Mouse (Mus musculus) liver, postnatal 0 days (tissue): ENCODE measurements around the gene Egr4. TPM values are rescaled to one million over a fixed set of nuclear protein-coding genes. Genes with fewer than 3 reads are reported as not detected.

Experiments used
- ATAC-seq: fragments of 200-750 bp; cut with Nextera tagmentation; 2 replicates; pipeline ENCODE4 v1.8.0; 2017; ENCODE audit warnings: mild to moderate bottlenecking, moderate library complexity
- DNase-seq: peaks from one replicate; pipeline ENCODE4 v3.0.0-alpha.2; 2016
- H3K27ac ChIP-seq: fragments of 300-500 bp; sonication (generic); 2 replicates; pipeline ENCODE4 v1.5.1; 2014; ENCODE audit warnings: antibody characterized with exemption, moderate library complexity, mild to moderate bottlenecking, low read depth
- H3K27me3 ChIP-seq: fragments of 300-500 bp; sonication (generic); 2 replicates; pipeline ENCODE4 v1.6.1; 2014; ENCODE audit warnings: low read length, control low read depth, mixed read lengths; ENCODE audit not compliant: insufficient read depth
- H3K36me3 ChIP-seq: fragments of 300-500 bp; sonication (generic); replicated peaks from 2 replicates; pipeline ENCODE4 v1.6.1; 2014; ENCODE audit warnings: mild to moderate bottlenecking, control low read depth, low read length, moderate library complexity, mixed read lengths; ENCODE audit not compliant: insufficient read depth
- H3K4me1 ChIP-seq: fragments of 300-500 bp; sonication (generic); 2 replicates; pipeline ENCODE4 v1.6.1; 2014; ENCODE audit warnings: antibody characterized with exemption, mild to moderate bottlenecking, control low read depth; ENCODE audit not compliant: insufficient read depth
- H3K4me2 ChIP-seq: fragments of 300-500 bp; sonication (generic); 2 replicates; pipeline ENCODE4 v1.6.1; 2014; ENCODE audit warnings: low read depth, mild to moderate bottlenecking, low read length, moderate library complexity, mixed read lengths
- H3K4me3 ChIP-seq: fragments of 300-500 bp; sonication (generic); 2 replicates; pipeline ENCODE4 v1.5.1; 2014; ENCODE audit warnings: low read depth, low read length
- H3K9ac ChIP-seq: fragments of 300-500 bp; sonication (generic); replicated peaks from 2 replicates; pipeline ENCODE4 v1.6.1; 2014; ENCODE audit warnings: mild to moderate bottlenecking, moderate library complexity
- H3K9me3 ChIP-seq: fragments of 300-500 bp; sonication (generic); 2 replicates; pipeline ENCODE4 v1.6.1; 2016; ENCODE audit warnings: mild to moderate bottlenecking, control low read depth, low read length, mixed read lengths
- CTCF ChIP-seq: sonication (generic); IDR thresholded peaks from 2 replicates; pipeline ENCODE4 v1.5.1; 2016; ENCODE audit warnings: antibody characterized with exemption, low read depth
- EP300 ChIP-seq: IDR thresholded peaks from 2 replicates; pipeline ENCODE4 v1.6.1; 2016; ENCODE audit warnings: antibody characterized with exemption, low read depth, mild to moderate bottlenecking
- whole genome bisulfite sequencing: fragments of 180-500 bp; shearing (Covaris S2); extraction: QIAGEN DNeasy Blood & Tissue Kit; methylation state at CpG from one replicate; pipeline ENCODE4 v1.1.7; 2014; ENCODE audit not compliant: insufficient replicate concordance; 5-methylcytosine and 5-hydroxymethylcytosine counted together
- polyA plus RNA-seq: library from polyadenylated mRNA; unstranded; fragments of >200 nt; fragmentation: Nextera tagmentation; extraction: Ambion mirVana; gene quantifications from 2 replicates; pipeline ENCODE4 v1.2.1, GENCODE M21; 2015

Egr4 gene
- polyA plus RNA-seq, 1 experiment from 2014 or later, result not detected

DNA sequence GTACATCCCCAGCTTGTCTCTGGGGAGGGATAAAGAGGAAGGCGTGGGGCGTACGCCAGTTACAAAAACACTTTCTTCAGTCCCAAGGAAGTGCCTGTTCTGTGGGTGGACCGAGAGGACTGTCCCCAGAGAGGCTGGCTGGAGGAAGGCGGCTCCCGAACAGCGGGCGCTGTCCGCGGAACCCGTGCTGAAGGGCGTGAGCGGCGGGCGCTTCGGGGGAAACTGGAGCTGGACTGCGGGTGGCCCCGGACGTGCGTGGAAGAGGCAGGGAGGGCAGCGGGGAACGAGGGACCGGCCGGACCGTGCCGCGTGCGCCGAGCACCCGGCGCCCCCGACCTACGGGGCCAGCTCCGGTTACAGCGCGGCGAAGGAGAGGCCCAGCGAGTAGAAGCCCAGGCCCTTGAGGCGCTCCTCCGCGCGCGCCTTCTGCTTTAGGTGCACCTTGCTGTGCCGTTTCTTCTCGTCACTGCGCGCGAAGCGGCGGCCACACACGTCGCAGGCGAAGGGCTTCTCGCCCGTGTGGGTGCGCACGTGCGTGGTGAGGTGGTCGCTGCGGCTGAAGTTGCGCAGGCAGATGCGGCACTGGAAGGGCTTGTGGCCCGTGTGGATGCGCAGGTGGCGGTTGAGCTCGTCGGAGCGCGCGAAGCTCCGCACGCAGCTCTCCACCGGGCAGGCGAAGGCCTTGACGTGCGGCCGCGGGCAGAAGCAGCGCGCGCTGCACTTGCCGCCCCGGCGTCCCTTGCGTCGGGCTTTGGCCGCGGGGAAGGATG is 1.9 kb downstream of the Egr4 start:
- TF ChIP-seq EP300, result no peak
- TF ChIP-seq CTCF, result no peak
- no peaks in the 10 kb centered on the region for H3K9me3 ChIP-seq
- peak; percentile 58 for DNase-seq
- H3K27ac ChIP-seq, result no peak overlapping the region
- ATAC-seq, result no peak
- under 1% methylated on average over 81 of the region's 88 CpGs for WGBS
- H3K4me1 ChIP-seq, result peaks cover 7% of the 10 kb centered on the region; the same call in 1 of the 2 replicates
- H3K4me3 ChIP-seq, result no peak overlapping the region
- no peaks in the 10 kb centered on the region for H3K36me3 ChIP-seq
- peaks cover 61% of the 10 kb centered on the region for H3K27me3 ChIP-seq
- H3K9ac ChIP-seq, result no peak overlapping the region
- H3K4me2 ChIP-seq, result no peak overlapping the region

DNA sequence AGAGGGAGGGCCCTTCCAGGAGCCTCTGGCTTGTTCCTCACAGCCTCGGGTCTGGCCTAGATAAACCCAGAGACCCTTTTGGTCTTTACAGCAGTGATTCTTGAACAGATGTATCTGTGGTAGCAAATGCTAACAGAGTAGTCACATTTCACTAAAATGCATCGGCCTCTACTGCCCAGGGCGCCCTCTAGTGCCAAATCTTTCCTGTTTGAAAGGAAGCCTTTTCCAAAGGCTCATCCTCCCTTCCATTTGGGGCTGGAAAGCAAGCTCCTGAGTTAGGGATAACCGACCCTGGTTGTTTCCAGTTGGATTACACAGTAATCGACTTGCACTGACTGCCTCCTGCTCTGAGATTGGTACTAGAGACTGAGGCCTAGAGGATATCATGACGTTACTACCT is 2.9 kb downstream of the Egr4 start:
- Histone ChIP-seq H3K4me1 (peaks cover 7% of the 10 kb centered on the region; the same call in 1 of the 2 replicates), H3K27me3 (peaks cover 55% of the 10 kb centered on the region), H3K4me3 (no peak overlapping the region), H3K9ac (no peak overlapping the region), H3K9me3 (no peaks in the 10 kb centered on the region), H3K27ac (no peak overlapping the region), H3K36me3 (no peaks in the 10 kb centered on the region), H3K4me2 (no peak overlapping the region)
- TF ChIP-seq CTCF (peak; percentile 56), EP300 (no peak)
- DNase-seq, result peak; percentile 33
- WGBS, result 2% methylated on average over 6 of the region's 6 CpGs
- no peak for ATAC-seq

DNA sequence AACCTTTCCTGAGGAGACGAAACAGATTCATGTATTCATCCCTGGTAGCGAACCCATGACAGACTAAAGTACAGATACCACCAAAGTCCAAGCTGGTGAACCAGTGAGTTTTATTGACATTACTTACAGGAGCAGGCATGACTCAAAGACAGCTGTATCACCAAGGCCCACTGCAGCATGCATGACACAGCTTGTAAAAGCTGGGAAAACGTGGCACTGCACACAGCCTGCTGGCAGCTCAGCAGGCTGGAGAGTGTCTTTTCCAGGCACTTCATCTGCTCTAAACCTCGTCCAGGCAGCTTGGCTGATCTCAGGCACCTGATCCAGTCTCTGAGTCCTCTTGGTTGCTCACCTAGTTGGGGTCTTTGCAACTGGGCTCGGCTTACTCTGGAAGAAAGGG is 4.8 kb downstream of the Egr4 start:
- ATAC-seq, result no peak
- peaks cover 45% of the 10 kb centered on the region for H3K27me3 ChIP-seq
- H3K9ac ChIP-seq, result no peak overlapping the region

GRCm38 (mm10) chr6:85504908-85505307 is 8.5 kb downstream of the Egr4 start:
- H3K9me3 ChIP-seq, result no peaks in the 10 kb centered on the region
- TF ChIP-seq CTCF, result no peak
- no peak for TF ChIP-seq EP300

More for the DNA sequence above, 4.8 kb downstream of the Egr4 start:
- no peak overlapping the region for H3K4me2 ChIP-seq
- 43% methylated on average over 5 of the region's 5 CpGs for WGBS
- H3K9me3 ChIP-seq, result no peaks in the 10 kb centered on the region
- no peaks in the 10 kb centered on the region for H3K36me3 ChIP-seq
- H3K4me1 ChIP-seq, result peaks cover 6% of the 10 kb centered on the region; the same call in 1 of the 2 replicates
- H3K27ac ChIP-seq, result no peak overlapping the region
- DNase-seq, result no peak
- no peak overlapping the region for H3K4me3 ChIP-seq
- TF ChIP-seq EP300 (no peak), CTCF (no peak)

DNA sequence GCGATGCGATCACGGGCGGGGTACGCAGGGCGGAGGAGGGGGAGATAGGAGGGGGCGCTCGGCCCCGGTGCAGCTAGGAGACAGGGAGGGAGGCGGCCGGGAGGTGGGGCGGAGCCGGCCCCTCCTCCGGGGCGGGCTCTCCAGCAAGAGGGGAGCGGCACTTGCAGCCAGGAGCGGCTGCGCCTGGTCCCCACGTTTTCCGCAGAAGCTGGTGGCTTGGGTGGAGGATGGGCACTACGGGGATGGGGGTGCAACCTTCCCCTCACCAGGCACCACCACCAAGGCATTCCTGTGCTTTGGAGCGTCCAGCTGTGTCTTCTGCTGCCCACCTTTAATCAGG is 10.5 kb downstream of the Egr4 start, which contains the start of gene Fbxo41:
Gene Fbxo41, minus strand, starts transcription at position 84 of the 340 bp plus-strand sequence.
- Histone ChIP-seq H3K4me2 (peak within 1 kb of the TSS; percentile 80), H3K27ac (no peak within 1 kb of the TSS), H3K4me3 (peak within 1 kb of the TSS; percentile 52), H3K9ac (no peak within 1 kb of the TSS), H3K4me1 (peaks cover 7% of the 10 kb centered on the region), H3K36me3 (no peaks in the 10 kb centered on the region), H3K9me3 (no peaks in the 10 kb centered on the region), H3K27me3 (peaks cover 26% of the 10 kb centered on the region)
- DNase-seq (peak; percentile 26), ATAC-seq (no peak)
- WGBS, result 2% methylated on average over 10 of the region's 22 CpGs
- TF ChIP-seq CTCF (no peak), EP300 (no peak)

More at GRCm38 (mm10) chr6:85504908-85505307, 8.5 kb downstream of the Egr4 start:
- no peak overlapping the region for H3K4me2 ChIP-seq
- WGBS, result 69% methylated on average over 2 of the region's 2 CpGs
- H3K36me3 ChIP-seq, result no peaks in the 10 kb centered on the region
- H3K4me3 ChIP-seq, result no peak overlapping the region
- H3K27me3 ChIP-seq, result peaks cover 27% of the 10 kb centered on the region
- no peak overlapping the region for H3K9ac ChIP-seq
- H3K4me1 ChIP-seq, result peaks cover 7% of the 10 kb centered on the region
- no peak overlapping the region for H3K27ac ChIP-seq
- no peak for ATAC-seq
- DNase-seq, result no peak

DNA sequence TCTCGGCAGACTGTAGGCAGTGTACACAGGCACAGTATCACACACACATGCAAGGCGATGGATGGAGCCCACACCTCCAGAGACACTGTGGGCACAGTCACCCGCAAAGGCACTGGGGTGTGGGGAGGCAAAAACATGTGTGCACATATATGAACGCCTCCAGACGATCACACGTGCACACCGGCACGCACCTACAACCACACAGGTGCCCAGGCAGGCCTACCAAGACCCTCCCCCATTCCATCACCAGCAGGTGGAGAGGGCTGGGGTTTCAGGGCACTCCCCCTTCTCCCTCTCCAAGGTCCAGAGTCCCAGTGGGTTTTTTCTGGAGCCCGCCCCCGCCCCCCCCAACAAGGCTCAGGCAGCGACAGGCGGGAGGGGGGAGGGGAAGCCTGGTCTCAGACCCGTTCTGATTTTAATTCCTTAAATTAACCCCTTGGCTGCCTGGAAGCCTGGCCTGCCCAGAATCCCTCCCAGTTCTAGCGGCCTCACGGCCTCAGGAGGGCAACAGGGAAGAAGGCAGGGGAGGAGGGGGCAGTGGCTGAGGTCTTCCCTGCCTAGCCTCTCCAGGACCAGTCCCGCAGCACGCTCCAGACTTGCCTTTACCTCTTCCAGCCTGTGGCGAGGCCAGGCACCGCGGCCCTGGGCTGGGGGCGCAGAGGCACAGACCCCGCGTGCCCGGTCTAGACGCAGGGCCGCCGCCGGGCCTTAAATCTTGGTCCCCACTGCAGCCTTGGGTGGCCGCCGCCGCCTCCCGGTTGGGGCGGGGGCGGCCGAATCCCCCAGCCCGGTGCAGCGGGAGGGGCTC is 11.1 kb downstream of the Egr4 start:
- H3K4me1 ChIP-seq, result peaks cover 7% of the 10 kb centered on the region
- peaks cover 26% of the 10 kb centered on the region for H3K27me3 ChIP-seq
- peak overlapping the region; percentile 52 for H3K4me3 ChIP-seq
- ATAC-seq (no peak), DNase-seq (no peak)
- no peak overlapping the region for H3K27ac ChIP-seq
- H3K9me3 ChIP-seq, result no peaks in the 10 kb centered on the region
- peak overlapping the region; percentile 80 for H3K4me2 ChIP-seq
- WGBS, result 5% methylated on average over 36 of the region's 37 CpGs
- no peak for TF ChIP-seq CTCF
- no peak for TF ChIP-seq EP300
- no peak overlapping the region for H3K9ac ChIP-seq
- H3K36me3 ChIP-seq, result no peaks in the 10 kb centered on the region
